Mouse (Mus musculus): ENCODE data around the gene Zmynd8. TPM values are rescaled to one million over a fixed set of nuclear protein-coding genes. Genes with fewer than 3 reads are reported as not detected.

The Zmynd8 gene
- polyA plus RNA-seq, 1 experiment: 237 TPM

- TF ChIP-seq EP300 (IDR thresholded peaks at IDR 0.05; ENCODE audit: insufficient read depth, low read depth, low read length): no peak
- peak; percentile 52 for TF ChIP-seq CTCF (IDR thresholded peaks at IDR 0.05; ENCODE audit: low read depth, low read length)
- Histone ChIP-seq H3K27me3 (ENCODE audit: control insufficient read depth, insufficient read depth, low read length, poor library complexity, severe bottlenecking) (no peaks in the 10 kb centered on the region), H3K36me3 (ENCODE audit: control insufficient read depth, insufficient read depth, low read length, poor library complexity, severe bottlenecking) (peaks cover 60% of the 10 kb centered on the region), H3K4me3 (ENCODE audit: low read depth, low read length) (no peak overlapping the region), H3K4me1 (ENCODE audit: control insufficient read depth, insufficient read depth, low read length) (peaks cover 6% of the 10 kb centered on the region), H3K27ac (ENCODE audit: insufficient read depth, low read length) (no peak overlapping the region), H3K9ac (ENCODE audit: low read depth, poor library complexity, severe bottlenecking) (no peak overlapping the region), H3K9me3 (replicated peaks; ENCODE audit: control insufficient read depth, insufficient read depth, low read length, poor library complexity, severe bottlenecking) (no peaks in the 10 kb centered on the region)
Measured at GRCm38 (mm10) chr2:165815103-165815880, 83.5 kb downstream of the Zmynd8 start.

GRCm38 (mm10) chr2:165812889-165813288 lies 85.9 kb downstream of the Zmynd8 start:
- Histone ChIP-seq H3K36me3 (ENCODE audit: control insufficient read depth, insufficient read depth, low read length, poor library complexity, severe bottlenecking) (peaks cover 48% of the 10 kb centered on the region), H3K9ac (ENCODE audit: low read depth, poor library complexity, severe bottlenecking) (peak overlapping the region; percentile 41), H3K4me1 (ENCODE audit: control insufficient read depth, insufficient read depth, low read length) (peaks cover 6% of the 10 kb centered on the region), H3K4me3 (ENCODE audit: low read depth, low read length) (peak overlapping the region; percentile 79), H3K27me3 (ENCODE audit: control insufficient read depth, insufficient read depth, low read length, poor library complexity, severe bottlenecking) (no peaks in the 10 kb centered on the region), H3K27ac (ENCODE audit: insufficient read depth, low read length) (no peak overlapping the region), H3K9me3 (replicated peaks; ENCODE audit: control insufficient read depth, insufficient read depth, low read length, poor library complexity, severe bottlenecking) (no peaks in the 10 kb centered on the region)
- TF ChIP-seq EP300 (IDR thresholded peaks at IDR 0.05; ENCODE audit: insufficient read depth, low read depth, low read length): no peak
- TF ChIP-seq CTCF (IDR thresholded peaks at IDR 0.05; ENCODE audit: low read depth, low read length): no peak
- TF ChIP-seq POLR2A (IDR thresholded peaks at IDR 0.05; ENCODE audit: insufficient read depth, low read length): no peak

- no peaks in the 10 kb centered on the region for H3K27me3 ChIP-seq (ENCODE audit: control insufficient read depth, insufficient read depth, low read length, poor library complexity, severe bottlenecking)
- TF ChIP-seq POLR2A (IDR thresholded peaks at IDR 0.05; ENCODE audit: insufficient read depth, low read length): no peak
- TF ChIP-seq EP300 (IDR thresholded peaks at IDR 0.05; ENCODE audit: insufficient read depth, low read depth, low read length): peak; percentile 70; the same call in 1 of the 2 replicates
- TF ChIP-seq CTCF (IDR thresholded peaks at IDR 0.05; ENCODE audit: low read depth, low read length): peak; percentile 93
- H3K9me3 ChIP-seq (replicated peaks; ENCODE audit: control insufficient read depth, insufficient read depth, low read length, poor library complexity, severe bottlenecking): no peaks in the 10 kb centered on the region
- peaks cover 6% of the 10 kb centered on the region for H3K4me1 ChIP-seq (ENCODE audit: control insufficient read depth, insufficient read depth, low read length)
- H3K4me3 ChIP-seq (ENCODE audit: low read depth, low read length): peak overlapping the region; percentile 79
- H3K9ac ChIP-seq (ENCODE audit: low read depth, poor library complexity, severe bottlenecking): peak overlapping the region; percentile 81
- peaks cover 38% of the 10 kb centered on the region for H3K36me3 ChIP-seq (ENCODE audit: control insufficient read depth, insufficient read depth, low read length, poor library complexity, severe bottlenecking)
- H3K27ac ChIP-seq (ENCODE audit: insufficient read depth, low read length): peak overlapping the region; percentile 97
Measured at GRCm38 (mm10) chr2:165811536-165811935, 87.3 kb downstream of the Zmynd8 start.

- TF ChIP-seq POLR2A (IDR thresholded peaks at IDR 0.05; ENCODE audit: insufficient read depth, low read length) (peak; percentile 99), EP300 (IDR thresholded peaks at IDR 0.05; ENCODE audit: insufficient read depth, low read depth, low read length) (peak; percentile 99), CTCF (IDR thresholded peaks at IDR 0.05; ENCODE audit: low read depth, low read length) (no peak)
- Histone ChIP-seq H3K27me3 (ENCODE audit: control insufficient read depth, insufficient read depth, low read length, poor library complexity, severe bottlenecking) (no peaks in the 10 kb centered on the region), H3K9ac (ENCODE audit: low read depth, poor library complexity, severe bottlenecking) (peak overlapping the region; percentile 81), H3K36me3 (ENCODE audit: control insufficient read depth, insufficient read depth, low read length, poor library complexity, severe bottlenecking) (peaks cover 23% of the 10 kb centered on the region), H3K4me1 (ENCODE audit: control insufficient read depth, insufficient read depth, low read length) (peaks cover 8% of the 10 kb centered on the region), H3K27ac (ENCODE audit: insufficient read depth, low read length) (peak overlapping the region; percentile 97), H3K9me3 (replicated peaks; ENCODE audit: control insufficient read depth, insufficient read depth, low read length, poor library complexity, severe bottlenecking) (no peaks in the 10 kb centered on the region), H3K4me3 (ENCODE audit: low read depth, low read length) (peak overlapping the region; percentile 79)
Measured at GRCm38 (mm10) chr2:165809901-165810477, 88.8 kb downstream of the Zmynd8 start.

- no peaks in the 10 kb centered on the region for H3K9me3 ChIP-seq (replicated peaks; ENCODE audit: control insufficient read depth, insufficient read depth, low read length, poor library complexity, severe bottlenecking)
Measured at GRCm38 (mm10) chr2:165809091-165809490, 89.7 kb downstream of the Zmynd8 start.

More at GRCm38 (mm10) chr2:165809091-165809490, 89.7 kb downstream of the Zmynd8 start:
- Histone ChIP-seq H3K36me3 (ENCODE audit: control insufficient read depth, insufficient read depth, low read length, poor library complexity, severe bottlenecking) (peaks cover 14% of the 10 kb centered on the region), H3K27me3 (ENCODE audit: control insufficient read depth, insufficient read depth, low read length, poor library complexity, severe bottlenecking) (no peaks in the 10 kb centered on the region), H3K27ac (ENCODE audit: insufficient read depth, low read length) (peak overlapping the region; percentile 95), H3K4me1 (ENCODE audit: control insufficient read depth, insufficient read depth, low read length) (peaks cover 6% of the 10 kb centered on the region), H3K9ac (ENCODE audit: low read depth, poor library complexity, severe bottlenecking) (peak overlapping the region; percentile 33; the same call in 1 of the 2 replicates), H3K4me3 (ENCODE audit: low read depth, low read length) (peak overlapping the region; percentile 2; the same call in 1 of the 2 replicates)
- TF ChIP-seq POLR2A (IDR thresholded peaks at IDR 0.05; ENCODE audit: insufficient read depth, low read length) (no peak), CTCF (IDR thresholded peaks at IDR 0.05; ENCODE audit: low read depth, low read length) (no peak), EP300 (IDR thresholded peaks at IDR 0.05; ENCODE audit: insufficient read depth, low read depth, low read length) (no peak)
